Mouse (Mus musculus): ENCODE data around the gene Zfyve19. TPM values are rescaled to one million over a fixed set of nuclear protein-coding genes. Genes with fewer than 3 reads are reported as not detected.

Gene Zfyve19
- total and polyA plus RNA-seq, 2 experiments from 2014 or later, result 35.1 to 53.1 TPM

GRCm38 (mm10) chr2:119237871-119238220 lies 29.4 kb downstream of the Zfyve19 start:
- no peak for TF ChIP-seq CTCF (IDR thresholded peaks at IDR 0.05; ENCODE audit: low read depth)
- Histone ChIP-seq H3K4me2 (ENCODE audit: low read depth, low read length) (peak overlapping the region; percentile 59), H3K9ac (replicated peaks; ENCODE audit: low read length) (no peak overlapping the region), H3K4me1 (ENCODE audit: insufficient read depth, low read length) (peaks cover 5% of the 10 kb centered on the region; the same call in 1 of the 2 replicates), H3K27ac (no peak overlapping the region), H3K9me3 (ENCODE audit: low read length) (no peaks in the 10 kb centered on the region), H3K4me3 (ENCODE audit: low read length) (peak overlapping the region; percentile 38), H3K27me3 (ENCODE audit: insufficient read depth, low read length) (peaks cover 44% of the 10 kb centered on the region), H3K36me3 (ENCODE audit: insufficient read depth, low read length) (no peaks in the 10 kb centered on the region)
- ATAC-seq (peak; percentile 53; the same call in 1 of the 2 replicates), DNase-seq (ENCODE audit: low spot score) (peak; percentile 9)
- WGBS, result 1% methylated on average over 31 of the region's 31 CpGs

- Histone ChIP-seq H3K4me1 (ENCODE audit: insufficient read depth, low read length) (peaks cover 5% of the 10 kb centered on the region; the same call in 1 of the 2 replicates), H3K36me3 (ENCODE audit: insufficient read depth, low read length) (no peaks in the 10 kb centered on the region), H3K9ac (replicated peaks; ENCODE audit: low read length) (no peak overlapping the region), H3K4me2 (ENCODE audit: low read depth, low read length) (no peak overlapping the region), H3K27me3 (ENCODE audit: insufficient read depth, low read length) (peaks cover 44% of the 10 kb centered on the region), H3K27ac (no peak overlapping the region), H3K4me3 (ENCODE audit: low read length) (no peak overlapping the region), H3K9me3 (ENCODE audit: low read length) (no peaks in the 10 kb centered on the region)
- DNase-seq (ENCODE audit: low spot score) (no peak), ATAC-seq (no peak)
- no peak for TF ChIP-seq CTCF (IDR thresholded peaks at IDR 0.05; ENCODE audit: low read depth)
- 67% methylated on average over 2 of the region's 2 CpGs for WGBS
These were observed 30.3 kb downstream of the Zfyve19 start for GRCm38 (mm10) chr2:119238671-119239070.

DNA sequence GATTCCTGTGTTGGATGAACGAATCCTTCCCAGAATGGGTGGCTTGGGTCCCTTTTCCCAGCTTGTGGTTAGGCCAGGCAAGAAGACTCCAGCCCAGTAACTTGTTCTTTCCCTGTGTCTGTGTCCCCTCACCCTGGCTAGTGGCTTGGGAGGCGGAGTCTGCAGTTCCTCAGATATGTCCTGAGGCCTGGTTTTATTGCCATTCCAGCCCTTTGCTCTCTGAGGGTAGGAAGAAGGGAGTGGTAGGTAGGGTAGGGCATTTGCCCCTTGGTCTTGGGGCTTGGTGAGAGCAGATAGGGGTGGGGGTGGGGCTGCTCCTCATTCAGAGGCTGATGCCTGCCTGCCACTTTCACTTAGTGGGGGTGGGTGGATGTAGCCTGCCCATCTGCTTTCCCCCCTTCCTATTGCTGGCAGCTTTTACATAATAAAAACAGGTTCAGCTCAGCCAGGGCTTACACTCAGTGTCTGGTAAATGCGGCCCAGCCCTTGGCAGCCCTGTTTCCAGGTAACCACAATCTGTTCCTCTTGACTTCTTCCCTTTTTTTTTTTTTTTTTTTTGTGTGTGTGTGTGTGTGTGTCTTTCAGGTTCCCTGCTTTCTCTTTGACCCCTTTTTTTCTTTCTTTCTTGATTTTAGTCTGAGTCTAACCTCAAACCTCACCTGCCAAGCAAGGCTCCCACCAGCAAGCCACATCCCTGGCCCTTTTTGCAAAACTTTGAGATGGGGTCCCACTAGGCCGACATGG lies 31.8 kb downstream of the Zfyve19 start:
- H3K9me3 ChIP-seq (ENCODE audit: low read length), result no peaks in the 10 kb centered on the region
- no peak overlapping the region for H3K4me3 ChIP-seq (ENCODE audit: low read length)
- no peaks in the 10 kb centered on the region for H3K36me3 ChIP-seq (ENCODE audit: insufficient read depth, low read length)
- TF ChIP-seq CTCF (IDR thresholded peaks at IDR 0.05; ENCODE audit: low read depth), result no peak
- ATAC-seq (no peak), DNase-seq (ENCODE audit: low spot score) (no peak)
- H3K27me3 ChIP-seq (ENCODE audit: insufficient read depth, low read length), result peaks cover 41% of the 10 kb centered on the region
- WGBS, result 64% methylated on average over 4 of the region's 4 CpGs
- H3K9ac ChIP-seq (replicated peaks; ENCODE audit: low read length), result no peak overlapping the region
- H3K4me2 ChIP-seq (ENCODE audit: low read depth, low read length), result no peak overlapping the region
- H3K27ac ChIP-seq, result no peak overlapping the region
- H3K4me1 ChIP-seq (ENCODE audit: insufficient read depth, low read length), result peaks cover 5% of the 10 kb centered on the region; the same call in 1 of the 2 replicates

- H3K27ac ChIP-seq, result no peak overlapping the region
- no peak overlapping the region for H3K4me3 ChIP-seq (ENCODE audit: low read length)
- H3K36me3 ChIP-seq (ENCODE audit: insufficient read depth, low read length), result no peaks in the 10 kb centered on the region
- 82% methylated on average over 4 of the region's 4 CpGs for WGBS
- no peak overlapping the region for H3K4me2 ChIP-seq (ENCODE audit: low read depth, low read length)
- peaks cover 5% of the 10 kb centered on the region; the same call in 1 of the 2 replicates for H3K4me1 ChIP-seq (ENCODE audit: insufficient read depth, low read length)
- no peak for TF ChIP-seq CTCF (IDR thresholded peaks at IDR 0.05; ENCODE audit: low read depth)
- ATAC-seq, result no peak
- peaks cover 35% of the 10 kb centered on the region for H3K27me3 ChIP-seq (ENCODE audit: insufficient read depth, low read length)
- DNase-seq (ENCODE audit: low spot score), result no peak
- no peak overlapping the region for H3K9ac ChIP-seq (replicated peaks; ENCODE audit: low read length)
- no peaks in the 10 kb centered on the region for H3K9me3 ChIP-seq (ENCODE audit: low read length)
These were observed 32.4 kb downstream of the Zfyve19 start for GRCm38 (mm10) chr2:119240819-119241186.

GRCm38 (mm10) chr2:119242548-119242947 lies 34.1 kb downstream of the Zfyve19 start:
- TF ChIP-seq CTCF (IDR thresholded peaks at IDR 0.05; ENCODE audit: low read depth), result no peak
- 82% methylated on average over 9 of the region's 9 CpGs for WGBS
- Histone ChIP-seq H3K4me2 (ENCODE audit: low read depth, low read length) (no peak overlapping the region), H3K4me3 (ENCODE audit: low read length) (no peak overlapping the region), H3K27ac (no peak overlapping the region), H3K9me3 (ENCODE audit: low read length) (no peaks in the 10 kb centered on the region), H3K9ac (replicated peaks; ENCODE audit: low read length) (no peak overlapping the region), H3K4me1 (ENCODE audit: insufficient read depth, low read length) (no peaks in the 10 kb centered on the region), H3K36me3 (ENCODE audit: insufficient read depth, low read length) (no peaks in the 10 kb centered on the region), H3K27me3 (ENCODE audit: insufficient read depth, low read length) (peaks cover 19% of the 10 kb centered on the region)
- DNase-seq (ENCODE audit: low spot score) (no peak), ATAC-seq (no peak)

- ATAC-seq (no peak), DNase-seq (ENCODE audit: low spot score) (no peak)
- no peak overlapping the region for H3K9ac ChIP-seq (replicated peaks; ENCODE audit: low read length)
- no peaks in the 10 kb centered on the region for H3K9me3 ChIP-seq (ENCODE audit: low read length)
- H3K27me3 ChIP-seq (ENCODE audit: insufficient read depth, low read length), result no peaks in the 10 kb centered on the region; the same call in 1 of the 2 replicates
- no peak overlapping the region for H3K4me2 ChIP-seq (ENCODE audit: low read depth, low read length)
- no peak overlapping the region for H3K4me3 ChIP-seq (ENCODE audit: low read length)
- TF ChIP-seq CTCF (IDR thresholded peaks at IDR 0.05; ENCODE audit: low read depth), result no peak
- no peaks in the 10 kb centered on the region for H3K36me3 ChIP-seq (ENCODE audit: insufficient read depth, low read length)
- no peaks in the 10 kb centered on the region for H3K4me1 ChIP-seq (ENCODE audit: insufficient read depth, low read length)
- no peak overlapping the region for H3K27ac ChIP-seq
- WGBS, result 85% methylated on average over 7 of the region's 7 CpGs
These were observed 36.8 kb downstream of the Zfyve19 start for GRCm38 (mm10) chr2:119245246-119245645.

GRCm38 (mm10) chr2:119247904-119248303 lies 39.5 kb downstream of the Zfyve19 start:
- TF ChIP-seq CTCF (IDR thresholded peaks at IDR 0.05; ENCODE audit: low read depth), result no peak
- H3K4me2 ChIP-seq (ENCODE audit: low read depth, low read length), result no peak overlapping the region
- no peak overlapping the region for H3K27ac ChIP-seq
- no peaks in the 10 kb centered on the region for H3K36me3 ChIP-seq (ENCODE audit: insufficient read depth, low read length)
- 63% methylated on average over 9 of the region's 9 CpGs for WGBS
- H3K4me3 ChIP-seq (ENCODE audit: low read length), result no peak overlapping the region
- DNase-seq (ENCODE audit: low spot score) (no peak), ATAC-seq (no peak)
- H3K9ac ChIP-seq (replicated peaks; ENCODE audit: low read length), result no peak overlapping the region
- H3K27me3 ChIP-seq (ENCODE audit: insufficient read depth, low read length), result no peaks in the 10 kb centered on the region; the same call in 1 of the 2 replicates
- no peaks in the 10 kb centered on the region for H3K4me1 ChIP-seq (ENCODE audit: insufficient read depth, low read length)
- no peaks in the 10 kb centered on the region for H3K9me3 ChIP-seq (ENCODE audit: low read length)

Data from hindbrain, postnatal 0 days (tissue).